Mouse (Mus musculus) urinary bladder, postnatal 25 days (tissue): ENCODE measurements around the gene Pak4.

ENCODE experiments used
- DNase-seq: peaks from one replicate; pipeline ENCODE4 v3.0.0; 2022; ENCODE audit warnings: low spot score

The Pak4 gene

GRCm38 (mm10) chr7:28587644-28588043, 10.3 kb downstream of the Pak4 start:
- DNase-seq = no peak

- no peak for DNase-seq
These were observed 11.1 kb downstream of the Pak4 start for GRCm38 (mm10) chr7:28586663-28587411.

- no peak for DNase-seq
These were observed 13.0 kb downstream of the Pak4 start for GRCm38 (mm10) chr7:28585001-28585400.

- no peak for DNase-seq
These were observed 13.5 kb downstream of the Pak4 start for GRCm38 (mm10) chr7:28584468-28584867.

- DNase-seq = no peak
These were observed 14.2 kb downstream of the Pak4 start for GRCm38 (mm10) chr7:28583570-28584344.

- DNase-seq = no peak
These were observed 15.1 kb downstream of the Pak4 start for GRCm38 (mm10) chr7:28582841-28583240.

GRCm38 (mm10) chr7:28581721-28582120, 16.3 kb downstream of the Pak4 start:
- DNase-seq = no peak

- no peak for DNase-seq
These were observed 18.2 kb downstream of the Pak4 start for GRCm38 (mm10) chr7:28579826-28580225.

- no peak for DNase-seq
These were observed 19.4 kb downstream of the Pak4 start for GRCm38 (mm10) chr7:28578543-28579053.

GRCm38 (mm10) chr7:28577826-28578542, 20.0 kb downstream of the Pak4 start:
- DNase-seq = peak; percentile 67

GRCm38 (mm10) chr7:28576271-28576914, 21.6 kb downstream of the Pak4 start:
- peak; percentile 76 for DNase-seq

- no peak for DNase-seq
These were observed 22.4 kb downstream of the Pak4 start for GRCm38 (mm10) chr7:28575597-28575996.

GRCm38 (mm10) chr7:28573236-28573635, 24.7 kb downstream of the Pak4 start:
- DNase-seq = no peak

- no peak for DNase-seq
These were observed 25.3 kb downstream of the Pak4 start for GRCm38 (mm10) chr7:28572689-28573088.

GRCm38 (mm10) chr7:28570982-28571682, 26.9 kb downstream of the Pak4 start:
- no peak for DNase-seq

- peak; percentile 92 for DNase-seq
These were observed 27.5 kb downstream of the Pak4 start for GRCm38 (mm10) chr7:28570291-28570981.

GRCm38 (mm10) chr7:28568253-28568652, 29.7 kb downstream of the Pak4 start:
- DNase-seq = peak; percentile 66

- no peak for DNase-seq
These were observed 30.4 kb downstream of the Pak4 start for GRCm38 (mm10) chr7:28567539-28567938.

GRCm38 (mm10) chr7:28565407-28565806, 32.6 kb downstream of the Pak4 start:
- DNase-seq = no peak

GRCm38 (mm10) chr7:28562951-28563350, 35.0 kb downstream of the Pak4 start:
- DNase-seq = no peak

- DNase-seq = no peak
These were observed 35.6 kb downstream of the Pak4 start for GRCm38 (mm10) chr7:28562371-28562770.
